Mouse (Mus musculus) thymus, adult 2 months (tissue): Measurements from ENCODE around the gene Ggt5.

Experiments used
- CTCF ChIP-seq: fragments of 200-500 bp; IDR thresholded peaks from 2 replicates; pipeline ENCODE4 v1.5.1; 2012; ENCODE audit warnings: mild to moderate bottlenecking, control low read depth, low read length, moderate library complexity, borderline replicate concordance; ENCODE audit not compliant: control insufficient read depth, poor library complexity, insufficient read depth; ENCODE audit errors: extremely low read depth
- POLR2A ChIP-seq: fragments of 200-500 bp; IDR thresholded peaks from 2 replicates; pipeline ENCODE4 v1.6.1; 2012; ENCODE audit warnings: mild to moderate bottlenecking, low read length, control low read depth, moderate library complexity; ENCODE audit not compliant: control insufficient read depth, poor library complexity, insufficient read depth; ENCODE audit errors: extremely low read depth

GRCm38 (mm10) chr10:75607253-75607652, 18.1 kb downstream of the Ggt5 start:
- no peak for TF ChIP-seq CTCF
- no peak for TF ChIP-seq POLR2A
